Mouse (Mus musculus) stomach, embryonic 15.5 days (tissue): ENCODE measurements around the gene Col2a1. TPM values are rescaled to one million over a fixed set of nuclear protein-coding genes. Genes with fewer than 3 reads are reported as not detected.

Experiments used
- ATAC-seq: fragments of 200-750 bp; cut with Nextera tagmentation; 2 replicates; pipeline ENCODE4 v1.8.0; 2017; ENCODE audit warnings: low read depth, moderate number of reproducible peaks, moderate TSS enrichment; ENCODE audit not compliant: insufficient read depth, low FRiP score
- H3K27ac ChIP-seq: fragments of 300-500 bp; sonication (generic); 2 replicates; pipeline ENCODE4 v1.5.1; 2015; ENCODE audit warnings: mild to moderate bottlenecking, inconsistent platforms
- H3K27me3 ChIP-seq: fragments of 300-500 bp; sonication (generic); replicated peaks from 2 replicates; pipeline ENCODE4 v1.6.1; 2015; ENCODE audit warnings: inconsistent platforms
- H3K36me3 ChIP-seq: fragments of 300-500 bp; sonication (generic); 2 replicates; pipeline ENCODE4 v1.6.1; 2015; ENCODE audit warnings: inconsistent platforms
- H3K4me1 ChIP-seq: fragments of 300-500 bp; sonication (generic); 2 replicates; pipeline ENCODE4 v1.6.1; 2015; ENCODE audit warnings: inconsistent platforms
- H3K4me2 ChIP-seq: fragments of 300-500 bp; sonication (generic); 2 replicates; pipeline ENCODE4 v1.6.1; 2015; ENCODE audit warnings: mild to moderate bottlenecking, inconsistent platforms
- H3K4me3 ChIP-seq: fragments of 300-500 bp; sonication (generic); replicated peaks from 2 replicates; pipeline ENCODE4 v1.5.1; 2015; ENCODE audit warnings: inconsistent platforms
- H3K9ac ChIP-seq: fragments of 300-500 bp; sonication (generic); 2 replicates; pipeline ENCODE4 v1.6.1; 2015; ENCODE audit warnings: inconsistent platforms
- H3K9me3 ChIP-seq: fragments of 300-500 bp; sonication (generic); 2 replicates; pipeline ENCODE4 v1.6.1; 2016; ENCODE audit warnings: inconsistent platforms
- WGBS: fragments of 180-500 bp; shearing (Covaris S2); methylation state at CpG from one replicate; pipeline ENCODE4 v1.1.7; 2015; 5-methylcytosine and 5-hydroxymethylcytosine counted together
- polyA plus RNA-seq: library from polyadenylated mRNA; unstranded; fragments of >200 nt; fragmentation: Nextera tagmentation; extraction: Ambion mirVana; gene quantifications from 2 replicates; pipeline ENCODE4 v1.2.1, GENCODE M21; 2015

The Col2a1 gene
- polyA plus RNA-seq: 2.5 and 3.3 TPM in 2 replicates

GRCm38 (mm10) chr15:98003822-98004739 is at the start of gene Col2a1:
Col2a1 (minus strand) TSS chr15:98004695.
- peaks cover 43% of the 10 kb centered on the region for H3K4me1 ChIP-seq
- WGBS: 1% methylated on average over 58 of the region's 59 CpGs

GRCm38 (mm10) chr15:98051685-98052084 is 47.2 kb upstream of the Col2a1 start:
- WGBS: 87% methylated on average over 5 of the region's 5 CpGs
- peaks cover 26% of the 10 kb centered on the region for H3K36me3 ChIP-seq

More at GRCm38 (mm10) chr15:98003822-98004739, at the start of gene Col2a1:
- Histone ChIP-seq H3K4me3 (peak within 1 kb of the TSS; percentile 33), H3K9ac (no peak within 1 kb of the TSS), H3K27me3 (peaks cover 72% of the 10 kb centered on the region), H3K9me3 (no peaks in the 10 kb centered on the region), H3K27ac (no peak within 1 kb of the TSS), H3K36me3 (no peaks in the 10 kb centered on the region), H3K4me2 (peak within 1 kb of the TSS; percentile 67)
- ATAC-seq: no peak

GRCm38 (mm10) chr15:98048918-98049700 is 44.6 kb upstream of the Col2a1 start:
- Histone ChIP-seq H3K9me3 (no peaks in the 10 kb centered on the region), H3K36me3 (peaks cover 38% of the 10 kb centered on the region), H3K27me3 (no peaks in the 10 kb centered on the region), H3K4me1 (no peaks in the 10 kb centered on the region), H3K9ac (no peak overlapping the region), H3K4me3 (no peak overlapping the region), H3K4me2 (no peak overlapping the region), H3K27ac (no peak overlapping the region)
- no peak for ATAC-seq
- WGBS: 89% methylated on average over 13 of the region's 13 CpGs

More at GRCm38 (mm10) chr15:98051685-98052084, 47.2 kb upstream of the Col2a1 start:
- no peaks in the 10 kb centered on the region for H3K27me3 ChIP-seq
- H3K9me3 ChIP-seq: no peaks in the 10 kb centered on the region
- H3K4me3 ChIP-seq: no peak overlapping the region
- no peaks in the 10 kb centered on the region for H3K4me1 ChIP-seq
- no peak overlapping the region for H3K4me2 ChIP-seq
- ATAC-seq: no peak
- no peak overlapping the region for H3K9ac ChIP-seq
- no peak overlapping the region for H3K27ac ChIP-seq

- Histone ChIP-seq H3K9me3 (no peaks in the 10 kb centered on the region), H3K36me3 (peaks cover 48% of the 10 kb centered on the region), H3K27ac (no peak overlapping the region), H3K4me1 (no peaks in the 10 kb centered on the region), H3K4me2 (no peak overlapping the region), H3K9ac (no peak overlapping the region), H3K4me3 (no peak overlapping the region), H3K27me3 (no peaks in the 10 kb centered on the region)
- ATAC-seq: no peak
- 93% methylated on average over 5 of the region's 5 CpGs for WGBS
Observed at GRCm38 (mm10) chr15:98044387-98044786, 39.9 kb upstream of the Col2a1 start.

GRCm38 (mm10) chr15:98043967-98044366 is 39.5 kb upstream of the Col2a1 start:
- ATAC-seq: no peak
- WGBS: 90% methylated on average over 6 of the region's 6 CpGs
- Histone ChIP-seq H3K4me1 (no peaks in the 10 kb centered on the region), H3K9me3 (no peaks in the 10 kb centered on the region), H3K4me2 (no peak overlapping the region), H3K27ac (no peak overlapping the region), H3K36me3 (peaks cover 48% of the 10 kb centered on the region), H3K9ac (no peak overlapping the region), H3K4me3 (no peak overlapping the region), H3K27me3 (no peaks in the 10 kb centered on the region)

GRCm38 (mm10) chr15:98042508-98042907 is 38.0 kb upstream of the Col2a1 start:
- 83% methylated on average over 12 of the region's 12 CpGs for WGBS
- no peaks in the 10 kb centered on the region for H3K4me1 ChIP-seq
- H3K27ac ChIP-seq: no peak overlapping the region
- no peak overlapping the region for H3K4me3 ChIP-seq
- no peaks in the 10 kb centered on the region for H3K27me3 ChIP-seq
- ATAC-seq: no peak
- no peak overlapping the region for H3K9ac ChIP-seq
- no peak overlapping the region for H3K4me2 ChIP-seq
- H3K36me3 ChIP-seq: peaks cover 48% of the 10 kb centered on the region
- H3K9me3 ChIP-seq: no peaks in the 10 kb centered on the region

- Histone ChIP-seq H3K4me2 (no peak overlapping the region), H3K27ac (no peak overlapping the region), H3K9me3 (no peaks in the 10 kb centered on the region), H3K27me3 (no peaks in the 10 kb centered on the region), H3K4me3 (no peak overlapping the region), H3K36me3 (peaks cover 26% of the 10 kb centered on the region), H3K9ac (no peak overlapping the region), H3K4me1 (no peaks in the 10 kb centered on the region)
- ATAC-seq: no peak
- 92% methylated on average over 10 of the region's 10 CpGs for WGBS
Observed at GRCm38 (mm10) chr15:98039682-98040081, 35.2 kb upstream of the Col2a1 start.

GRCm38 (mm10) chr15:98036578-98036977 is 32.1 kb upstream of the Col2a1 start:
- no peaks in the 10 kb centered on the region for H3K9me3 ChIP-seq
- ATAC-seq: no peak
- H3K4me2 ChIP-seq: no peak overlapping the region
- H3K4me1 ChIP-seq: no peaks in the 10 kb centered on the region
- H3K27ac ChIP-seq: no peak overlapping the region
- no peaks in the 10 kb centered on the region for H3K27me3 ChIP-seq
- H3K9ac ChIP-seq: no peak overlapping the region
- H3K36me3 ChIP-seq: peaks cover 11% of the 10 kb centered on the region
- no peak overlapping the region for H3K4me3 ChIP-seq
- WGBS: 94% methylated on average over 5 of the region's 5 CpGs

GRCm38 (mm10) chr15:98035076-98035755 is 30.7 kb upstream of the Col2a1 start:
- no peak overlapping the region for H3K9ac ChIP-seq
- H3K9me3 ChIP-seq: no peaks in the 10 kb centered on the region
- 24% methylated on average over 3 of the region's 3 CpGs for WGBS
- H3K27me3 ChIP-seq: no peaks in the 10 kb centered on the region
- H3K4me2 ChIP-seq: no peak overlapping the region
- no peaks in the 10 kb centered on the region for H3K4me1 ChIP-seq
- H3K27ac ChIP-seq: no peak overlapping the region
- H3K36me3 ChIP-seq: peaks cover 5% of the 10 kb centered on the region
- ATAC-seq: no peak
- H3K4me3 ChIP-seq: no peak overlapping the region

GRCm38 (mm10) chr15:98033233-98033748 is 28.8 kb upstream of the Col2a1 start:
- H3K4me1 ChIP-seq: no peaks in the 10 kb centered on the region
- WGBS: 81% methylated on average over 9 of the region's 9 CpGs
- H3K27ac ChIP-seq: no peak overlapping the region
- no peak overlapping the region for H3K4me2 ChIP-seq
- no peaks in the 10 kb centered on the region for H3K27me3 ChIP-seq
- no peak for ATAC-seq
- no peaks in the 10 kb centered on the region; the same call in 1 of the 2 replicates for H3K36me3 ChIP-seq
- no peaks in the 10 kb centered on the region for H3K9me3 ChIP-seq
- no peak overlapping the region for H3K4me3 ChIP-seq
- no peak overlapping the region for H3K9ac ChIP-seq

GRCm38 (mm10) chr15:98029798-98030197 is 25.3 kb upstream of the Col2a1 start:
- H3K9ac ChIP-seq: no peak overlapping the region
- H3K27ac ChIP-seq: no peak overlapping the region
- H3K4me2 ChIP-seq: no peak overlapping the region
- ATAC-seq: no peak
- no peaks in the 10 kb centered on the region for H3K27me3 ChIP-seq
- H3K36me3 ChIP-seq: no peaks in the 10 kb centered on the region
- peaks cover 8% of the 10 kb centered on the region; the same call in 1 of the 2 replicates for H3K4me1 ChIP-seq
- no peaks in the 10 kb centered on the region for H3K9me3 ChIP-seq
- no peak overlapping the region for H3K4me3 ChIP-seq
- WGBS: 75% methylated on average over 6 of the region's 6 CpGs
